Mouse (Mus musculus) midbrain, embryonic 12.5 days (tissue): ENCODE data around the gene Polh. TPM values are rescaled to one million over a fixed set of nuclear protein-coding genes. Genes with fewer than 3 reads are reported as not detected.

Experiments used
- ATAC-seq: fragments of 200-750 bp; cut with Nextera tagmentation; 2 replicates; pipeline ENCODE4 v1.8.0; 2017; ENCODE audit warnings: low read depth, moderate TSS enrichment, moderate library complexity; ENCODE audit not compliant: low FRiP score
- H3K27ac ChIP-seq: fragments of 300-500 bp; sonication (generic); replicated peaks from 2 replicates; pipeline ENCODE4 v1.5.1; 2016; ENCODE audit warnings: mild to moderate bottlenecking
- H3K27me3 ChIP-seq: fragments of 300-500 bp; sonication (generic); 2 replicates; pipeline ENCODE4 v1.6.1; 2016; ENCODE audit warnings: mild to moderate bottlenecking
- H3K36me3 ChIP-seq: fragments of 300-500 bp; sonication (generic); 2 replicates; pipeline ENCODE4 v1.6.1; 2016
- H3K4me1 ChIP-seq: fragments of 300-500 bp; sonication (generic); 2 replicates; pipeline ENCODE4 v1.6.1; 2016
- H3K4me2 ChIP-seq: fragments of 300-500 bp; sonication (generic); replicated peaks from 2 replicates; pipeline ENCODE4 v1.6.1; 2016; ENCODE audit warnings: mild to moderate bottlenecking, moderate library complexity
- H3K4me3 ChIP-seq: fragments of 300-500 bp; sonication (generic); 2 replicates; pipeline ENCODE4 v1.5.1; 2016; ENCODE audit warnings: mild to moderate bottlenecking
- H3K9ac ChIP-seq: fragments of 300-500 bp; sonication (generic); replicated peaks from 2 replicates; pipeline ENCODE4 v1.6.1; 2016; ENCODE audit warnings: mild to moderate bottlenecking, moderate library complexity
- H3K9me3 ChIP-seq: fragments of 300-500 bp; sonication (generic); 2 replicates; pipeline ENCODE4 v1.6.1; 2016; ENCODE audit warnings: mild to moderate bottlenecking
- WGBS: fragments of 180-500 bp; shearing (Covaris S2); methylation state at CpG from one replicate; pipeline ENCODE4 v1.1.7; 2016; 5-methylcytosine and 5-hydroxymethylcytosine counted together
- polyA plus RNA-seq: library from polyadenylated mRNA; unstranded; fragments of >200 nt; fragmentation: Nextera tagmentation; extraction: Ambion mirVana; gene quantifications from 2 replicates; pipeline ENCODE4 v1.2.1, GENCODE M21; 2016

Gene Polh
- polyA plus RNA-seq, 1 experiment from 2014 or later: 13.2 TPM

DNA sequence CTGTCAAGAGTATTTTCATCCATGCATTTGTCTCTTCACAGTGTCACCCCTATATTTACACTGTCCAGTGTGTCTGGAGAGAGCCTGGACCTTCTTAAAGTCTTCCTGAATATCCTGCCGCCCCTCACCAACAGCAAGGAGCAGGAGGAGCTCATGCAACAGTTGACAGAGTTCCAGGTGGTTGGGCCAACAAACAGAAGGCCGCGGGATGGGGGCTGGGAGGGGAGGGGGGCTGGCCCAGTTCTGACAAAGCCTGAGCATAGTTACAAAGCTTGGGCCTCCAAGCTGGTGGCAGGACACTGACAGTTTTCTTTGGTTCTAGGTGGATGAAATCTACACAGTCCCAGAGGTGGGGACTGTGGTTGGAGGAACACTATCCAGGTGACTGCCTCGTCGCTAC, 36.2 kb downstream of the Polh start:
- no peaks in the 10 kb centered on the region for H3K27me3 ChIP-seq
- H3K9ac ChIP-seq: no peak overlapping the region
- H3K4me3 ChIP-seq: no peak overlapping the region
- ATAC-seq: no peak
- H3K4me1 ChIP-seq: peaks cover 19% of the 10 kb centered on the region
- peaks cover 69% of the 10 kb centered on the region for H3K36me3 ChIP-seq
- no peak overlapping the region for H3K27ac ChIP-seq
- H3K4me2 ChIP-seq: no peak overlapping the region
- WGBS: 89% methylated on average over 5 of the region's 5 CpGs
- no peaks in the 10 kb centered on the region for H3K9me3 ChIP-seq

DNA sequence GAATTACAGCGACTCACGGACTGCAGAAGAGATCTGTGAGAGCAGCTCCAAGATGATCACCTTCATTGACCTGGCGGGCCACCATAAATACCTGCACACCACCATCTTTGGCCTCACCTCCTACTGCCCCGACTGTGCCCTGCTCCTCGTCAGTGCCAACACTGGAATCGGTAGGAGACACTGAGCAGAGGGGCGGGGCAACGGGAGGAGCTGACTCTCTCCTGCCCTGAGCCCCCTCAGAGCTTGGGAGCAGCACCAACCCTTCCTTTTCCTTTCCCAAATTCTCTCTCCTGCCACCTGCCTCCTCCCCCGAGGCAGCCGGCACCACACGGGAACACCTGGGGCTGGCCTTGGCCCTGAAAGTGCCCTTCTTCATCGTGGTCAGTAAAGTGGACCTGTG, 37.0 kb downstream of the Polh start:
- H3K27ac ChIP-seq: no peak overlapping the region
- H3K27me3 ChIP-seq: no peaks in the 10 kb centered on the region
- H3K4me2 ChIP-seq: no peak overlapping the region
- no peak overlapping the region for H3K9ac ChIP-seq
- no peak for ATAC-seq
- no peak overlapping the region for H3K4me3 ChIP-seq
- 91% methylated on average over 12 of the region's 12 CpGs for WGBS
- H3K4me1 ChIP-seq: peaks cover 19% of the 10 kb centered on the region
- no peaks in the 10 kb centered on the region for H3K9me3 ChIP-seq
- peaks cover 67% of the 10 kb centered on the region for H3K36me3 ChIP-seq

DNA sequence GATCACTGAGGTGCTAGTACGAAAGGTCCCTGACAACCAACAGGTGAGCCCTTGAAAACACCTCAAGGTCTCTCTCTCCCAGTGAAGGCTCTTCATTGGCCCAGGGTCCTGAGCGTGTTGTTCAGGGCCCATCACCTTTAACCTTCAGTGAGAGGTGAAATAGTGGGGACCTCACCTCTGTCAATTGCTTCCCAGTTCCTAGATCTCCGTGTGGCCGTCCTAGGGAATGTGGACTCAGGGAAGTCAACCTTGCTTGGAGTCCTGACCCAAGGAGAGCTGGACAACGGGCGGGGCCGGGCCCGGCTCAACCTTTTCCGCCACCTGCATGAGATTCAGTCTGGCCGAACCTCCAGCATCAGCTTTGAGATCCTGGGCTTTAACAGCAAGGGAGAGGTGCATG, 37.7 kb downstream of the Polh start:
- H3K27ac ChIP-seq: no peak overlapping the region
- no peak overlapping the region for H3K4me2 ChIP-seq
- H3K36me3 ChIP-seq: peaks cover 60% of the 10 kb centered on the region
- H3K9me3 ChIP-seq: no peaks in the 10 kb centered on the region
- WGBS: 96% methylated on average over 10 of the region's 10 CpGs
- H3K27me3 ChIP-seq: no peaks in the 10 kb centered on the region
- peaks cover 21% of the 10 kb centered on the region for H3K4me1 ChIP-seq
- H3K9ac ChIP-seq: no peak overlapping the region
- no peak for ATAC-seq
- no peak overlapping the region for H3K4me3 ChIP-seq

DNA sequence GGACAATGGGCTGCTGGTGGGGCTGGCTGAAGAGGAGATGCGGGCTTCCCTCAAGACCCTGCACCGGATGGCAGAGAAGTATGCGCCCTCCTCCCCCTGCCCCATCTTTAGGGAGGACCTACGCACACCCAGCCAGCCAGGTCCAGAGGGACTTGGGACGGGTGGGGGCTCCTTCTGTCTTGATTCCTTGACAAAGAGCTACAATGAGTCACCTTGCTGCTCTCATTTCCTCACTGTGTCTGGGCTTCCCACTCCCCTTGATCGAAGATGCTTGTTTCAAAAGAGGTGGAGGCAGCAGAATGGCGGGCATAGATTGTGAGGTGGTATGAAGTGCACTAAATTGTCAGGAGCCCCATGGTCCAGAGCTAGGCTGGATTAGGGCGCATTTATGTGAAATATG, 38.1 kb downstream of the Polh start:
- H3K4me1 ChIP-seq: peaks cover 25% of the 10 kb centered on the region
- 94% methylated on average over 8 of the region's 8 CpGs for WGBS
- H3K27me3 ChIP-seq: no peaks in the 10 kb centered on the region
- H3K36me3 ChIP-seq: peaks cover 55% of the 10 kb centered on the region
- H3K4me2 ChIP-seq: no peak overlapping the region
- no peak for ATAC-seq
- H3K27ac ChIP-seq: no peak overlapping the region
- H3K4me3 ChIP-seq: no peak overlapping the region
- H3K9ac ChIP-seq: no peak overlapping the region
- no peaks in the 10 kb centered on the region for H3K9me3 ChIP-seq

DNA sequence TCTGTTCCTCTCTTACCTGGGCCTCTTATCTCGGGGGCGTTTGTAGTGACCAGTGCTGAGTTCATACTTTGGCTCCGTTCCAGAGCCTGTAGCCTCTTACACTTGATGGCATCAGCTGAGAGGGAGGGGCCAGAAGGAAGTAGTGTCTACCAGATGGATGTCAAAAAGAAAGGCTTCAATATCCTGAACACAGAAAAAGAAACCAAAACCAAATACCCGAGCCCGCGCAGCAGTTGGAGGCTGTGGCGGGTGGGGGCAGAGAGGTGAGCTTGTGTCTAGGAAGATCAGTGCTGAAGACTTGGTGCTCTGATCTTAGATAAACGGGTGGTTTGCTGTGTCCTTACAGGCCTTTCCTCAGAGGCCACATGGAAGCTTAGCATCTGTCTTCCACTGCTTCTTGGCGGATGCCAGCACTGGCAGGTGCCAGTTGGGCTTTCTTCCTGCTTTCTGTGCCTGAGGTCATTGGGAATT, 39.5 kb downstream of the Polh start:
- H3K4me2 ChIP-seq: 0 out of 2 replicates have a peak overlapping the region, but pooled peaks have one; percentile 9
- H3K36me3 ChIP-seq: peaks cover 43% of the 10 kb centered on the region
- 92% methylated on average over 9 of the region's 9 CpGs for WGBS
- no peak overlapping the region for H3K4me3 ChIP-seq
- peaks cover 25% of the 10 kb centered on the region for H3K4me1 ChIP-seq
- ATAC-seq: no peak
- H3K9ac ChIP-seq: no peak overlapping the region
- no peaks in the 10 kb centered on the region for H3K27me3 ChIP-seq
- no peaks in the 10 kb centered on the region for H3K9me3 ChIP-seq
- H3K27ac ChIP-seq: no peak overlapping the region

DNA sequence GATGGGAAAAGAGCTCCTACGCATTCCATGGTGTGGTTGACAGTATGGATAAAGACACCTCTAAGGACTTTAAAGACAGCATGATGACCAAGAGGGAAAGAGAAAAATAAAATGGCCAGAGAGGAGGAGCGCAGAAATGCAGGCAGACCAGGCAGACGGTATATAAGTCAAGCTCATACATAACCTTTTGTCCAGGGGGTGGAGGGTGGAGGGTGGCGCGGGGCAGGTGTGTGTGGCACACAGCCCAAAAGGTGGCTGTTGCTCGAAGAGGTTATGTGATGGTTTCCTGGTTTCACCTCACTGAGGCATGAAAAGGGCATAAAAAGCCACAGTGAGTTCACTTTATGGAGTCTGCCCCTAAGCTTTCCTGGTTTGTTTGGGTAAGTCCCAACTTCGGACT, 39.9 kb downstream of the Polh start:
- H3K4me2 ChIP-seq: peak overlapping the region; percentile 63; the same call in 1 of the 2 replicates
- 95% methylated on average over 7 of the region's 7 CpGs for WGBS

DNA sequence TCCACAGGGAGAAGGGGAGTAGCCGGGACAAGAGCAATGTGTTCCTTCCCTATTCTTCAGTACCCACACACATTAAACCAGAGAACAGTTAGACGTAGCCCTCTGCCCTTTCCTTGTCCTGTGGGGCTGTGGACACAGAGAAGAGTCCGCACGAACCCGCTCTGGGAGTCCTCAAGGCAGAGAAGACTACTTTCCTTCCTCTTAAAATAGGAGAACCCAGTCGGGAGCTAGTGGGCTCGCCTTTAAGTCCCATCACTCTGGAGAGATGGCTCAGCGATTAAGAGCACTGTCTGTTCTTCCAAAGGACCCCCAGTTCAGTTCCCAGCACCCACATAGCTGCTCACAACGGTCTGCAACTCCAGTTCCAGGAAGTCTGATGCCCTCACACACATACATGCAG, 40.7 kb downstream of the Polh start:
- H3K4me3 ChIP-seq: peak overlapping the region; percentile 83
- H3K27ac ChIP-seq: peak overlapping the region; percentile 68; the same call in 1 of the 2 replicates
- WGBS: 54% methylated on average over 9 of the region's 9 CpGs

More for the DNA sequence above, 39.9 kb downstream of the Polh start:
- Histone ChIP-seq H3K4me3 (no peak overlapping the region), H3K9me3 (no peaks in the 10 kb centered on the region), H3K36me3 (peaks cover 39% of the 10 kb centered on the region), H3K4me1 (peaks cover 25% of the 10 kb centered on the region), H3K27ac (no peak overlapping the region), H3K27me3 (no peaks in the 10 kb centered on the region), H3K9ac (no peak overlapping the region)
- no peak for ATAC-seq

DNA sequence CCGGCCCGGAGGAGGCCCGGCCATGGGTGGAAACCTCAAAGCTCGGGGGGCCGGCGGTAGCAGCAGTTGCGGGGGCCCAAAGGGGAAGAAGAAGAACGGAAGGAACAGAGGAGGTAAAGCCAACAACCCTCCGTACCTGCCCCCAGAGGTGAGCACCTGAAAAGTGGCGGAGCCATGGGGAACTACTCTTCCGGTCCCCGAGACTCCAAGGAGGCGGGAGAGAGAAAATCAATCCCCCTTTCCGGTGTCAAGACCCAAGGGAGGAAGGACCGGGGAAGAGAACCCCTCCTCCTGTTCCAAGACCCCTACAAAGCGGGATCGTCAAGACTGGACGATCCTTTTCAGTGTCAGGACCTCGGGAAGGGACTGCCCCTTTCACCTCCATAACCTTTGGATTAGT, 41.3 kb downstream of the Polh start:
- Histone ChIP-seq H3K27me3 (no peaks in the 10 kb centered on the region), H3K27ac (peak overlapping the region; percentile 68), H3K9me3 (no peaks in the 10 kb centered on the region), H3K9ac (peak overlapping the region; percentile 73), H3K4me3 (peak overlapping the region; percentile 83), H3K4me2 (peak overlapping the region; percentile 63), H3K36me3 (peaks cover 25% of the 10 kb centered on the region), H3K4me1 (peaks cover 25% of the 10 kb centered on the region)
- WGBS: under 1% methylated on average over 19 of the region's 19 CpGs
- peak; percentile 42 for ATAC-seq

More for the DNA sequence above, 40.7 kb downstream of the Polh start:
- no peaks in the 10 kb centered on the region for H3K9me3 ChIP-seq
- H3K4me2 ChIP-seq: peak overlapping the region; percentile 63
- peak overlapping the region; percentile 73 for H3K9ac ChIP-seq
- peaks cover 30% of the 10 kb centered on the region for H3K36me3 ChIP-seq
- no peaks in the 10 kb centered on the region for H3K27me3 ChIP-seq
- no peak for ATAC-seq
- peaks cover 25% of the 10 kb centered on the region for H3K4me1 ChIP-seq

DNA sequence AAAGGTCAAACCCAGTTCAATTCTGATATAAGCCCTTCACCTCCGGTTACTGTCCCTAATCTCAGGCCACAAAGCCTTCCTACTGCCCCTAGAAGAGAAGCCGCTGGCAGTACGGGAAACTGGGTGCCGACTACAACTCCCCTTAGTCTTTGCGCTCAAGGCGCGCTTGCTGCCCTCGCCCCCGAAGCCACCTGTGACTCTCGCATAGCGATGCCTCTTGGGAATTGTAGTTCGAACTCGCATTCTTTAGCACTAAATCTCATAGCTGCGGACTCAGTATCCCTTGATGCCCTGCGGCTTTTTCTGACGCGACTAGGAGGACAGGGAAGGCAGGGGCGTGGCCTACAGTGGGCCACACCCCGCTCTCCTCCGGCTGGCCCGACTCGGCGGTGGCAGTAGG, 41.8 kb downstream of the Polh start, which contains the start of gene Gtpbp2:
Gene Gtpbp2, plus strand, starts transcription at position 347 of the 400 bp plus-strand sequence.
- Histone ChIP-seq H3K9ac (peak within 1 kb of the TSS; percentile 73), H3K9me3 (no peaks in the 10 kb centered on the region)
- under 1% methylated on average over 23 of the region's 23 CpGs for WGBS

DNA sequence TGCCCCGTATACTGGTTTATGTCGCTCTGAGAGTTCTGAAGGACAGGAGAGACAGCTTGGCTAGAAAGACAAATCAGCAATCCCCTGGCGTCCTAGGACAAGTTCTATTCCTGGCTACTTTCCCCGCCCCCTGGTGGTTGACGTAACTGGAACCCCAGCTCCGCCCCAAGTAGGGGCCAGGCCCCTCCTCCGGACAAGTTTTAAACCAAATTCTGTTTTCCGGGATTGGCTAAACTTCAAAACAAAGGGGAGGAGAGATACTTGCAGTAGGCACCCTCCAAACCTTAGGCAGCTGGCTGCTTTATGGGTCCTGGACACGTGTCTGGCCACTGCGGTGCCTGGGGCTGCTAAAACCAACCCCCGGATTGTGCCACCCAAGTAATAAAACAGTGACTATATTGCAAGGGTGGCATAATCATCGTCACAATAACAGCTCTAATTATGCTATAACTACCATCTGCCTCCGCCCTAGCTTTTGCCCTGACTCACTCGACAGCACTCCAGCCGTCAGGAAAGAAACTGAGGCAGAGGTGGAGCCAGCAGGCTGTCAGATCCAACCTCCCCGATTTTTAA, 42.3 kb downstream of the Polh start:
- Histone ChIP-seq H3K4me2 (peak overlapping the region; percentile 78), H3K27ac (peak overlapping the region; percentile 79), H3K9me3 (no peaks in the 10 kb centered on the region), H3K9ac (peak overlapping the region; percentile 55), H3K27me3 (no peaks in the 10 kb centered on the region), H3K4me3 (peak overlapping the region; percentile 83), H3K4me1 (peaks cover 25% of the 10 kb centered on the region), H3K36me3 (peaks cover 15% of the 10 kb centered on the region)
- peak; percentile 69 for ATAC-seq
- under 1% methylated on average over 16 of the region's 16 CpGs for WGBS

More for the DNA sequence above, 41.8 kb downstream of the Polh start, which contains the start of gene Gtpbp2:
- Histone ChIP-seq H3K27me3 (no peaks in the 10 kb centered on the region), H3K36me3 (peaks cover 20% of the 10 kb centered on the region), H3K27ac (peak within 1 kb of the TSS; percentile 79), H3K4me3 (peak within 1 kb of the TSS; percentile 83), H3K4me2 (peak within 1 kb of the TSS; percentile 78), H3K4me1 (peaks cover 25% of the 10 kb centered on the region)
- ATAC-seq: peak; percentile 93

DNA sequence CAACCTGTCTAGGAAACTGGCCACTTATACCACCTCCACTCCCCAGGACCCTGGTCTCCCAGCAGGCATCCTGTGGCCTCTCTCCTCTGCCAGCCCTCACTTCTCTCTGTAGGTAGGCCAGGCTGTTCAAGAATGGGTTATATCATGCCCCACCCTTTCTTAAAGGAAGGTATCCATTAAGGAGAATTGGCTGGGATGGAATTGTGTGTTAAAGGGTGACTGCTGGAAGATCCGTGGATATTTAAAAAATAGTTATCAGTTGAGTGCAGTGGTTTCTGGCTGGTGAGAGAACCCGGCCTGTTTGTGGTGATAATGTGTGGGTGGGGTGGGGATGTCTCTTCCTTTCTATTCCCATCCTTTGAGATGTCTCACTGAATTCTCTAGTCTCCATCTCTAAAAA, 43.2 kb downstream of the Polh start:
- ATAC-seq: no peak
- Histone ChIP-seq H3K4me2 (no peak overlapping the region), H3K36me3 (peaks cover 6% of the 10 kb centered on the region; the same call in 1 of the 2 replicates), H3K4me3 (no peak overlapping the region), H3K9ac (no peak overlapping the region), H3K27me3 (no peaks in the 10 kb centered on the region), H3K4me1 (peaks cover 25% of the 10 kb centered on the region), H3K9me3 (no peaks in the 10 kb centered on the region), H3K27ac (no peak overlapping the region)
- WGBS: 71% methylated on average over 2 of the region's 2 CpGs

DNA sequence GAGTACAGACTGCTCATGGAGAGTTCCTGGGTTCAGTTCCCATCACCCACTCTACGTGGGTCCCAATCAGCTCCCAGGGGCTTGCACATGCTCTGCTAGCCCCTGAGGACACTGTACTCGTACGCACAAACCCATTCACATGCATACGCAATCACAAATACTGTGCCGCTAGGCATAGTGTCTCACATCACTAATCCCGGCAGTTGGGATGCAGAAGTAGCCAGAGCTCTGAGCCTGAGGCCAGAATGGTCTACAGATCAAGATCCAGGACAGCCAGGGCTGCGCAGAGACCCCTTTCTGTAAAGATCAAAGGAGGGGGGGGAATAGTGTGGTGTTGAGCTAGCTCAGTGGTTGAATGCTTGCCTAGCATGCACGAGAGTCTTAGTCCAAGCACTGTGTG, 45.3 kb downstream of the Polh start:
- Histone ChIP-seq H3K9ac (no peak overlapping the region), H3K27ac (no peak overlapping the region), H3K4me2 (no peak overlapping the region), H3K9me3 (no peaks in the 10 kb centered on the region), H3K4me1 (peaks cover 22% of the 10 kb centered on the region), H3K36me3 (no peaks in the 10 kb centered on the region), H3K27me3 (no peaks in the 10 kb centered on the region), H3K4me3 (no peak overlapping the region)
- no peak for ATAC-seq
- 87% methylated on average over 8 of the region's 8 CpGs for WGBS
